Mouse (Mus musculus) midbrain, embryonic 13.5 days (tissue): ENCODE results near the gene Krt6a. TPM values are rescaled to one million over a fixed set of nuclear protein-coding genes. Genes with fewer than 3 reads are reported as not detected.

Experiments used
- ATAC-seq: fragments of 200-750 bp; cut with Nextera tagmentation; 2 replicates; pipeline ENCODE4 v1.8.0; 2017; ENCODE audit warnings: mild to moderate bottlenecking, moderate TSS enrichment, moderate library complexity
- H3K27ac ChIP-seq: fragments of 300-500 bp; sonication (generic); 2 replicates; pipeline ENCODE4 v1.5.1; 2015; ENCODE audit warnings: inconsistent platforms, mild to moderate bottlenecking, moderate library complexity
- H3K27me3 ChIP-seq: fragments of 300-500 bp; sonication (generic); 2 replicates; pipeline ENCODE4 v1.6.1; 2015; ENCODE audit warnings: mild to moderate bottlenecking, inconsistent platforms
- H3K36me3 ChIP-seq: fragments of 300-500 bp; sonication (generic); 2 replicates; pipeline ENCODE4 v1.6.1; 2015; ENCODE audit warnings: mild to moderate bottlenecking, inconsistent platforms
- H3K4me1 ChIP-seq: fragments of 300-500 bp; sonication (generic); replicated peaks from 2 replicates; pipeline ENCODE4 v1.6.1; 2015; ENCODE audit warnings: inconsistent platforms
- H3K4me2 ChIP-seq: fragments of 300-500 bp; sonication (generic); replicated peaks from 2 replicates; pipeline ENCODE4 v1.6.1; 2015; ENCODE audit warnings: moderate library complexity, mild to moderate bottlenecking, inconsistent platforms
- H3K4me3 ChIP-seq: fragments of 300-500 bp; sonication (generic); replicated peaks from 2 replicates; pipeline ENCODE4 v1.5.1; 2015; ENCODE audit warnings: mild to moderate bottlenecking, inconsistent platforms
- H3K9ac ChIP-seq: fragments of 300-500 bp; sonication (generic); replicated peaks from 2 replicates; pipeline ENCODE4 v1.6.1; 2015; ENCODE audit warnings: mild to moderate bottlenecking, inconsistent platforms
- H3K9me3 ChIP-seq: fragments of 300-500 bp; sonication (generic); 2 replicates; pipeline ENCODE4 v1.6.1; 2016; ENCODE audit warnings: mild to moderate bottlenecking, inconsistent platforms
- WGBS: fragments of 180-500 bp; shearing (Covaris S2); methylation state at CpG from one replicate; pipeline ENCODE4 v1.1.7; 2015; 5-methylcytosine and 5-hydroxymethylcytosine counted together
- polyA plus RNA-seq: library from polyadenylated mRNA; unstranded; fragments of >200 nt; fragmentation: Nextera tagmentation; extraction: Ambion mirVana; gene quantifications from 2 replicates; pipeline ENCODE4 v1.2.1, GENCODE M21; 2015

Gene Krt6a
- polyA plus RNA-seq, result not detected in 2 replicates

- no peak for ATAC-seq
- no peak within 1 kb of the TSS for H3K9ac ChIP-seq
- WGBS, result 82% methylated on average over 5 of the region's 5 CpGs
Measured at GRCm38 (mm10) chr15:101694207-101694606, at the start of gene Krt6a. Gene Krt6a (minus strand): TSS chr15:101694307.

GRCm38 (mm10) chr15:101742711-101743110 is 48.6 kb upstream of the Krt6a start, which contains the start of gene Krt71:
Gene Krt71 (minus strand): TSS chr15:101743109.
- H3K4me2 ChIP-seq, result no peak within 1 kb of the TSS
- WGBS, result 58% methylated on average over 14 of the region's 14 CpGs
- no peak for ATAC-seq
- no peak within 1 kb of the TSS for H3K4me3 ChIP-seq
- no peaks in the 10 kb centered on the region for H3K36me3 ChIP-seq
- no peak within 1 kb of the TSS for H3K9ac ChIP-seq
- H3K27me3 ChIP-seq, result no peaks in the 10 kb centered on the region
- no peaks in the 10 kb centered on the region for H3K9me3 ChIP-seq
- H3K27ac ChIP-seq, result no peak within 1 kb of the TSS
- H3K4me1 ChIP-seq, result no peaks in the 10 kb centered on the region

More at GRCm38 (mm10) chr15:101694207-101694606, at the start of gene Krt6a:
- no peaks in the 10 kb centered on the region for H3K4me1 ChIP-seq
- H3K4me3 ChIP-seq, result no peak within 1 kb of the TSS
- H3K4me2 ChIP-seq, result no peak within 1 kb of the TSS
- no peaks in the 10 kb centered on the region for H3K36me3 ChIP-seq
- no peaks in the 10 kb centered on the region for H3K27me3 ChIP-seq
- H3K27ac ChIP-seq, result no peak within 1 kb of the TSS
- H3K9me3 ChIP-seq, result no peaks in the 10 kb centered on the region

- ATAC-seq, result no peak
- 73% methylated on average over 7 of the region's 7 CpGs for WGBS
- no peaks in the 10 kb centered on the region for H3K9me3 ChIP-seq
Measured at GRCm38 (mm10) chr15:101737786-101738185, 43.7 kb upstream of the Krt6a start.

GRCm38 (mm10) chr15:101730653-101731052 is 36.5 kb upstream of the Krt6a start:
- ATAC-seq, result no peak
- Histone ChIP-seq H3K27me3 (no peaks in the 10 kb centered on the region), H3K9me3 (no peaks in the 10 kb centered on the region), H3K4me2 (no peak overlapping the region), H3K9ac (no peak overlapping the region), H3K36me3 (no peaks in the 10 kb centered on the region), H3K27ac (no peak overlapping the region), H3K4me3 (no peak overlapping the region), H3K4me1 (no peaks in the 10 kb centered on the region)

More at GRCm38 (mm10) chr15:101737786-101738185, 43.7 kb upstream of the Krt6a start:
- Histone ChIP-seq H3K4me3 (no peak overlapping the region), H3K9ac (no peak overlapping the region), H3K4me2 (no peak overlapping the region), H3K4me1 (no peaks in the 10 kb centered on the region), H3K27ac (no peak overlapping the region), H3K36me3 (no peaks in the 10 kb centered on the region), H3K27me3 (no peaks in the 10 kb centered on the region)

- H3K36me3 ChIP-seq, result no peaks in the 10 kb centered on the region
- no peak for ATAC-seq
- H3K27ac ChIP-seq, result no peak overlapping the region
- no peak overlapping the region for H3K4me3 ChIP-seq
- no peak overlapping the region for H3K9ac ChIP-seq
- WGBS, result 75% methylated on average over 5 of the region's 5 CpGs
- no peaks in the 10 kb centered on the region for H3K9me3 ChIP-seq
- no peaks in the 10 kb centered on the region for H3K4me1 ChIP-seq
- no peak overlapping the region for H3K4me2 ChIP-seq
- H3K27me3 ChIP-seq, result no peaks in the 10 kb centered on the region
Measured at GRCm38 (mm10) chr15:101724686-101725085, 30.6 kb upstream of the Krt6a start.

- Histone ChIP-seq H3K36me3 (no peaks in the 10 kb centered on the region), H3K4me2 (no peak overlapping the region), H3K27ac (no peak overlapping the region), H3K9ac (no peak overlapping the region), H3K4me1 (no peaks in the 10 kb centered on the region), H3K9me3 (no peaks in the 10 kb centered on the region), H3K4me3 (no peak overlapping the region), H3K27me3 (no peaks in the 10 kb centered on the region)
- WGBS, result 84% methylated on average over 3 of the region's 3 CpGs
- ATAC-seq, result no peak
Measured at GRCm38 (mm10) chr15:101715831-101716230, 21.7 kb upstream of the Krt6a start.

- H3K4me3 ChIP-seq, result no peak overlapping the region
- no peak overlapping the region for H3K27ac ChIP-seq
- no peak overlapping the region for H3K4me2 ChIP-seq
- H3K4me1 ChIP-seq, result no peaks in the 10 kb centered on the region
- no peaks in the 10 kb centered on the region for H3K9me3 ChIP-seq
- H3K9ac ChIP-seq, result no peak overlapping the region
- ATAC-seq, result no peak
- no peaks in the 10 kb centered on the region for H3K27me3 ChIP-seq
- WGBS, result 89% methylated on average over 5 of the region's 5 CpGs
- H3K36me3 ChIP-seq, result no peaks in the 10 kb centered on the region
Measured at GRCm38 (mm10) chr15:101714356-101714755, 20.2 kb upstream of the Krt6a start.

- no peak for ATAC-seq
- Histone ChIP-seq H3K9ac (no peak overlapping the region), H3K27me3 (no peaks in the 10 kb centered on the region), H3K4me1 (no peaks in the 10 kb centered on the region), H3K4me3 (no peak overlapping the region), H3K36me3 (no peaks in the 10 kb centered on the region), H3K4me2 (no peak overlapping the region), H3K9me3 (no peaks in the 10 kb centered on the region), H3K27ac (no peak overlapping the region)
- 68% methylated on average over 8 of the region's 8 CpGs for WGBS
Measured at GRCm38 (mm10) chr15:101713731-101714130, 19.6 kb upstream of the Krt6a start.

GRCm38 (mm10) chr15:101712720-101713119 is 18.6 kb upstream of the Krt6a start, which contains the start of gene Krt5:
Gene Krt5 (minus strand): TSS chr15:101712898.
- 75% methylated on average over 13 of the region's 13 CpGs for WGBS
- Histone ChIP-seq H3K27me3 (no peaks in the 10 kb centered on the region), H3K36me3 (no peaks in the 10 kb centered on the region), H3K4me3 (no peak within 1 kb of the TSS), H3K4me2 (no peak within 1 kb of the TSS), H3K9me3 (no peaks in the 10 kb centered on the region), H3K4me1 (no peaks in the 10 kb centered on the region), H3K27ac (no peak within 1 kb of the TSS), H3K9ac (no peak within 1 kb of the TSS)
- ATAC-seq, result no peak

- ATAC-seq, result no peak
- WGBS, result 67% methylated on average over 11 of the region's 11 CpGs
- H3K27ac ChIP-seq, result no peak overlapping the region
- no peak overlapping the region for H3K4me3 ChIP-seq
- no peaks in the 10 kb centered on the region for H3K36me3 ChIP-seq
- H3K9me3 ChIP-seq, result no peaks in the 10 kb centered on the region
- H3K4me2 ChIP-seq, result no peak overlapping the region
- H3K4me1 ChIP-seq, result no peaks in the 10 kb centered on the region
- H3K27me3 ChIP-seq, result no peaks in the 10 kb centered on the region
- H3K9ac ChIP-seq, result no peak overlapping the region
Measured at GRCm38 (mm10) chr15:101708683-101709082, 14.6 kb upstream of the Krt6a start.

- H3K4me2 ChIP-seq, result no peak overlapping the region
- no peak overlapping the region for H3K4me3 ChIP-seq
- H3K9ac ChIP-seq, result no peak overlapping the region
- H3K27ac ChIP-seq, result no peak overlapping the region
- no peaks in the 10 kb centered on the region for H3K4me1 ChIP-seq
- no peaks in the 10 kb centered on the region for H3K27me3 ChIP-seq
- WGBS, result 90% methylated on average over 9 of the region's 9 CpGs
- ATAC-seq, result no peak
- H3K9me3 ChIP-seq, result no peaks in the 10 kb centered on the region
- H3K36me3 ChIP-seq, result no peaks in the 10 kb centered on the region
Measured at GRCm38 (mm10) chr15:101707454-101707853, 13.3 kb upstream of the Krt6a start.

- no peak overlapping the region for H3K4me3 ChIP-seq
- no peaks in the 10 kb centered on the region for H3K27me3 ChIP-seq
- no peak for ATAC-seq
- no peaks in the 10 kb centered on the region for H3K36me3 ChIP-seq
- H3K4me1 ChIP-seq, result no peaks in the 10 kb centered on the region
- no peak overlapping the region for H3K9ac ChIP-seq
- 67% methylated on average over 4 of the region's 4 CpGs for WGBS
- no peak overlapping the region for H3K4me2 ChIP-seq
- no peaks in the 10 kb centered on the region for H3K9me3 ChIP-seq
- no peak overlapping the region for H3K27ac ChIP-seq
Measured at GRCm38 (mm10) chr15:101704066-101704465, 10.0 kb upstream of the Krt6a start.

- no peaks in the 10 kb centered on the region for H3K36me3 ChIP-seq
- H3K4me2 ChIP-seq, result no peak overlapping the region
- WGBS, result 18% methylated on average over 2 of the region's 2 CpGs
- no peaks in the 10 kb centered on the region for H3K9me3 ChIP-seq
- H3K9ac ChIP-seq, result no peak overlapping the region
- H3K27ac ChIP-seq, result no peak overlapping the region
- no peaks in the 10 kb centered on the region for H3K27me3 ChIP-seq
- no peaks in the 10 kb centered on the region for H3K4me1 ChIP-seq
- ATAC-seq, result no peak
- no peak overlapping the region for H3K4me3 ChIP-seq
Measured at GRCm38 (mm10) chr15:101702380-101702779, 8.3 kb upstream of the Krt6a start.
